Mouse (Mus musculus) heart, embryonic 16.5 days (tissue): Measurements from ENCODE around the gene Gm20547. TPM values are rescaled to one million over a fixed set of nuclear protein-coding genes. Genes with fewer than 3 reads are reported as not detected.
"Not testable (repeated sequence)": the region's sequence is repeated elsewhere in the genome, so short reads cannot be mapped to it uniquely, and the experiment has no call there.

Experiments used
- ATAC-seq: fragments of 200-750 bp; cut with Nextera tagmentation; replicated peaks from 2 replicates; pipeline ENCODE4 v1.8.0; 2017; ENCODE audit warnings: moderate number of reproducible peaks; ENCODE audit not compliant: insufficient read depth, low FRiP score; ENCODE audit errors: extremely low read depth
- H3K27ac ChIP-seq: fragments of 300-500 bp; sonication (generic); 2 replicates; pipeline ENCODE4 v1.5.1; 2014; ENCODE audit warnings: mild to moderate bottlenecking, low read length, control low read depth, moderate library complexity
- H3K27me3 ChIP-seq: fragments of 300-500 bp; sonication (generic); 2 replicates; pipeline ENCODE4 v1.6.1; 2014; ENCODE audit warnings: low read length, mixed read lengths; ENCODE audit not compliant: control insufficient read depth, insufficient read depth
- H3K36me3 ChIP-seq: fragments of 300-500 bp; sonication (generic); 2 replicates; pipeline ENCODE4 v1.6.1; 2014; ENCODE audit not compliant: control insufficient read depth, insufficient read depth
- H3K4me1 ChIP-seq: fragments of 300-500 bp; sonication (generic); 2 replicates; pipeline ENCODE4 v1.6.1; 2014; ENCODE audit warnings: low read length, mixed read lengths; ENCODE audit not compliant: control insufficient read depth, insufficient read depth
- H3K4me2 ChIP-seq: fragments of 300-500 bp; sonication (generic); 2 replicates; pipeline ENCODE4 v1.6.1; 2014; ENCODE audit warnings: low read depth, mild to moderate bottlenecking, control low read depth, low read length
- H3K4me3 ChIP-seq: fragments of 300-500 bp; sonication (generic); 2 replicates; pipeline ENCODE4 v1.5.1; 2014; ENCODE audit warnings: mild to moderate bottlenecking, control low read depth, low read length
- H3K9ac ChIP-seq: fragments of 300-500 bp; sonication (generic); 2 replicates; pipeline ENCODE4 v1.6.1; 2014; ENCODE audit warnings: low read length, control low read depth
- H3K9me3 ChIP-seq: fragments of 300-500 bp; sonication (generic); replicated peaks from 2 replicates; pipeline ENCODE4 v1.6.1; 2016; ENCODE audit warnings: low read length; ENCODE audit not compliant: control insufficient read depth
- WGBS: fragments of 180-500 bp; shearing (Covaris S2); extraction: QIAGEN DNeasy Blood & Tissue Kit; methylation state at CpG from one replicate; pipeline ENCODE4 v1.1.7; 2014; 5-methylcytosine and 5-hydroxymethylcytosine counted together
- polyA plus RNA-seq: library from polyadenylated mRNA; unstranded; fragments of >200 nt; fragmentation: Nextera tagmentation; extraction: Ambion mirVana; gene quantifications from 2 replicates; pipeline ENCODE4 v1.2.1, GENCODE M21; 2015

The Gm20547 gene
- polyA plus RNA-seq, 1 experiment from 2014 or later: not detected

GRCm38 (mm10) chr17:34915410-34915831 lies 33.6 kb upstream of the Gm20547 start:
- ATAC-seq: no peak

GRCm38 (mm10) chr17:34913930-34914665 lies 32.3 kb upstream of the Gm20547 start, which contains the start of gene Slc44a4:
TSS of gene Slc44a4 (plus strand) at chr17:34914466.
- no peak for ATAC-seq
- Histone ChIP-seq H3K4me2 (no peak within 1 kb of the TSS; the same call in 1 of the 2 replicates), H3K4me1 (peaks cover 3% of the 10 kb centered on the region; the same call in 1 of the 2 replicates), H3K9ac (no peak within 1 kb of the TSS), H3K4me3 (no peak within 1 kb of the TSS), H3K36me3 (peaks cover 40% of the 10 kb centered on the region), H3K27ac (no peak within 1 kb of the TSS), H3K27me3 (no peaks in the 10 kb centered on the region), H3K9me3 (no peaks in the 10 kb centered on the region)
- WGBS: 44% methylated on average over 18 of the region's 18 CpGs

More at GRCm38 (mm10) chr17:34915410-34915831, 33.6 kb upstream of the Gm20547 start:
- Histone ChIP-seq H3K4me2 (no peak overlapping the region; the same call in 1 of the 2 replicates), H3K4me3 (no peak overlapping the region), H3K36me3 (peaks cover 28% of the 10 kb centered on the region), H3K9ac (no peak overlapping the region), H3K27me3 (no peaks in the 10 kb centered on the region), H3K27ac (no peak overlapping the region), H3K9me3 (no peaks in the 10 kb centered on the region), H3K4me1 (peaks cover 3% of the 10 kb centered on the region; the same call in 1 of the 2 replicates)
- WGBS: 18% methylated on average over 11 of the region's 11 CpGs

GRCm38 (mm10) chr17:34911945-34912351 lies 30.1 kb upstream of the Gm20547 start:
- Histone ChIP-seq H3K4me1 (peaks cover 3% of the 10 kb centered on the region; the same call in 1 of the 2 replicates), H3K9me3 (no peaks in the 10 kb centered on the region), H3K4me3 (no peak overlapping the region), H3K36me3 (peaks cover 59% of the 10 kb centered on the region), H3K4me2 (no peak overlapping the region), H3K27me3 (no peaks in the 10 kb centered on the region), H3K27ac (no peak overlapping the region), H3K9ac (no peak overlapping the region)
- peak; percentile 43 for ATAC-seq
- 49% methylated on average over 5 of the region's 5 CpGs for WGBS

GRCm38 (mm10) chr17:34910982-34911381 lies 29.1 kb upstream of the Gm20547 start:
- H3K9ac ChIP-seq: no peak overlapping the region
- H3K27ac ChIP-seq: no peak overlapping the region
- H3K27me3 ChIP-seq: no peaks in the 10 kb centered on the region
- WGBS: 85% methylated on average over 10 of the region's 10 CpGs
- no peaks in the 10 kb centered on the region for H3K9me3 ChIP-seq
- peaks cover 3% of the 10 kb centered on the region; the same call in 1 of the 2 replicates for H3K4me1 ChIP-seq
- no peak overlapping the region for H3K4me2 ChIP-seq
- H3K4me3 ChIP-seq: no peak overlapping the region
- H3K36me3 ChIP-seq: peaks cover 69% of the 10 kb centered on the region
- no peak for ATAC-seq

GRCm38 (mm10) chr17:34902895-34903294 lies 21.1 kb upstream of the Gm20547 start:
- H3K9me3 ChIP-seq: no peaks in the 10 kb centered on the region
- H3K4me1 ChIP-seq: peaks cover 6% of the 10 kb centered on the region
- ATAC-seq: no peak
- H3K4me2 ChIP-seq: no peak overlapping the region
- H3K27me3 ChIP-seq: no peaks in the 10 kb centered on the region
- 87% methylated on average over 9 of the region's 9 CpGs for WGBS
- H3K9ac ChIP-seq: no peak overlapping the region
- H3K4me3 ChIP-seq: no peak overlapping the region
- H3K36me3 ChIP-seq: peaks cover 51% of the 10 kb centered on the region
- no peak overlapping the region for H3K27ac ChIP-seq

GRCm38 (mm10) chr17:34901948-34902347 lies 20.1 kb upstream of the Gm20547 start:
- not testable (repeated sequence) for ATAC-seq, H3K9me3 ChIP-seq, H3K4me3 ChIP-seq, H3K27me3 ChIP-seq, H3K9ac ChIP-seq, H3K27ac ChIP-seq, H3K4me2 ChIP-seq
- Histone ChIP-seq H3K4me1 (peaks cover 13% of the 10 kb centered on the region), H3K36me3 (peaks cover 42% of the 10 kb centered on the region)
- 91% methylated on average over 9 of the region's 10 CpGs for WGBS

GRCm38 (mm10) chr17:34900826-34901225 lies 19.0 kb upstream of the Gm20547 start:
- H3K27ac ChIP-seq, H3K4me2 ChIP-seq, H3K4me3 ChIP-seq, H3K9ac ChIP-seq, H3K27me3 ChIP-seq, ATAC-seq, H3K9me3 ChIP-seq: not testable (repeated sequence)
- Histone ChIP-seq H3K36me3 (peaks cover 36% of the 10 kb centered on the region), H3K4me1 (peaks cover 17% of the 10 kb centered on the region)

GRCm38 (mm10) chr17:34899890-34900243 lies 18.0 kb upstream of the Gm20547 start:
- H3K4me3 ChIP-seq: peak overlapping the region; percentile 91
- H3K4me2 ChIP-seq: peak overlapping the region; percentile 79
- H3K27ac ChIP-seq: peak overlapping the region; percentile 96
- H3K36me3 ChIP-seq: peaks cover 27% of the 10 kb centered on the region
- under 1% methylated on average over 5 of the region's 5 CpGs for WGBS
- H3K9me3 ChIP-seq: no peaks in the 10 kb centered on the region
- peaks cover 20% of the 10 kb centered on the region for H3K4me1 ChIP-seq
- ATAC-seq: no peak
- H3K27me3 ChIP-seq: no peaks in the 10 kb centered on the region
- peak overlapping the region; percentile 91 for H3K9ac ChIP-seq

- no peak for ATAC-seq
- WGBS: under 1% methylated on average over 40 of the region's 45 CpGs
- peak overlapping the region; percentile 96 for H3K27ac ChIP-seq
Measured at GRCm38 (mm10) chr17:34899053-34899889, 17.4 kb upstream of the Gm20547 start.

More at GRCm38 (mm10) chr17:34899053-34899889, 17.4 kb upstream of the Gm20547 start:
- Histone ChIP-seq H3K4me1 (peaks cover 20% of the 10 kb centered on the region), H3K9ac (peak overlapping the region; percentile 91), H3K27me3 (no peaks in the 10 kb centered on the region), H3K36me3 (peaks cover 21% of the 10 kb centered on the region), H3K4me3 (peak overlapping the region; percentile 91), H3K4me2 (peak overlapping the region; percentile 79), H3K9me3 (no peaks in the 10 kb centered on the region)
